In genomic region chr14:58417545-58417944, GRCm38 (mm10) we compare ENCODE assay signal across 13 mouse cellular contexts.
"Had no signal": no experiment of that assay in that cellular context is flagged by ENCODE, and none has a peak within 500 bp of the region (broad histone marks: within the 10 kb centered on the region; RNA-seq: fewer than 3 reads in every experiment).

No protein-coding gene starts in this region.

- H3K4me1 ChIP-seq: liver, embryonic 15.5 days; neural tube, embryonic 13.5 days had no signal

- H3K9ac ChIP-seq: liver, embryonic 15.5 days; neural tube, embryonic 13.5 days had no signal

- ATAC-seq: intestine, embryonic 16.5 days; lung, postnatal 0 days had no signal

- H3K4me2 ChIP-seq: liver, embryonic 11.5 days; liver, embryonic 15.5 days; neural tube, embryonic 13.5 days had no signal

- H3K27ac ChIP-seq: kidney, postnatal 0 days; limb, embryonic 10.5 days; liver, embryonic 15.5 days; neural tube, embryonic 13.5 days had no signal

- H3K36me3 ChIP-seq: limb, embryonic 10.5 days; liver, embryonic 15.5 days; neural tube, embryonic 13.5 days had no signal

- H3K27me3 ChIP-seq: liver, embryonic 15.5 days; neural tube, embryonic 13.5 days had no signal

- H3K4me3 ChIP-seq: limb, embryonic 10.5 days; liver, embryonic 15.5 days; neural tube, embryonic 13.5 days had no signal

- DNase-seq: kidney, adult 8-10 months; lung, adult 2 months; lung, postnatal 36 days; right cerebral cortex, adult 18-20 months; right cerebral cortex, postnatal 25 days; thymus, postnatal 36 days had no signal

- H3K9me3 ChIP-seq: limb, embryonic 10.5 days; liver, embryonic 15.5 days; neural tube, embryonic 13.5 days had no signal
